Mouse (Mus musculus) bone marrow macrophage, adult 2 months (primary cell): ENCODE results near the gene Prr12. TPM values are rescaled to one million over a fixed set of nuclear protein-coding genes. Genes with fewer than 3 reads are reported as not detected.

Experiments
- H3K27ac ChIP-seq: 2 replicates; pipeline ENCODE4 v1.5.1; 2012; ENCODE audit warnings: low read depth, low read length; ENCODE audit not compliant: insufficient read depth
- H3K4me1 ChIP-seq: 2 replicates; pipeline ENCODE4 v1.6.1; 2012; ENCODE audit warnings: low read length; ENCODE audit not compliant: control insufficient read depth, insufficient read depth
- H3K4me3 ChIP-seq: 2 replicates; pipeline ENCODE4 v1.5.1; 2012; ENCODE audit warnings: mild to moderate bottlenecking, low read length, moderate library complexity; ENCODE audit not compliant: insufficient read depth
- CTCF ChIP-seq: IDR thresholded peaks from 2 replicates; pipeline ENCODE4 v1.5.1; 2012; ENCODE audit warnings: low read depth, mild to moderate bottlenecking, low read length, moderate library complexity
- POLR2A ChIP-seq: IDR thresholded peaks from 2 replicates; pipeline ENCODE4 v1.6.1; 2012; ENCODE audit warnings: mild to moderate bottlenecking, low read depth, low read length, borderline replicate concordance
- polyA plus RNA-seq: library from polyadenylated mRNA; stranded (reverse); fragments of >200 nt; gene quantifications from 2 replicates; pipeline ENCODE4 v1.2.4, GENCODE M21; 2012; ENCODE audit not compliant: missing spikeins, insufficient read depth, insufficient read length

Gene Prr12
- polyA plus RNA-seq, 1 experiment, result 22.5 TPM

DNA sequence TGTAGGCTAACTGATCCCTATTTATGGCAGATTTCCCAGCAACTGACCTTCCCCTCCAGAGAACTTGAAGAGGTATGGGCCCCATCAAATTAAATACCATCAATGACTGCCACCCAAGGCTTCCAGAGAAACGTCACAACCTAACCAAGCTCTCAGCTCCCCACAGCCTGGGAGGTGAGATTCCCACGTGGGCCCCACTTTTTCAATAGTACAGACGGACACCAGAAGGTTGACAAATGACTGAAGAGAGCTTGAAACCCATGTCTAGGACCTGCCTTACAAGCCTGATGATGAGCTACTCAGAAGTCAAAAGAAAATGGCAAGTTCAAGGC is 67.9 kb downstream of the Prr12 start:
- Histone ChIP-seq H3K4me3 (peak overlapping the region; percentile 97), H3K27ac (no peak overlapping the region), H3K4me1 (peaks cover 10% of the 10 kb centered on the region)
- TF ChIP-seq POLR2A, result no peak
- TF ChIP-seq CTCF, result no peak

- no peak overlapping the region for H3K27ac ChIP-seq
- H3K4me1 ChIP-seq, result peaks cover 10% of the 10 kb centered on the region
Measured at GRCm38 (mm10) chr7:44983944-44984832, 68.5 kb downstream of the Prr12 start.

GRCm38 (mm10) chr7:44983085-44983484 is 69.6 kb downstream of the Prr12 start:
- TF ChIP-seq CTCF (peak; percentile 67; the same call in 1 of the 2 replicates), POLR2A (no peak)
- Histone ChIP-seq H3K4me3 (no peak overlapping the region), H3K4me1 (peaks cover 9% of the 10 kb centered on the region), H3K27ac (no peak overlapping the region)

More at GRCm38 (mm10) chr7:44983944-44984832, 68.5 kb downstream of the Prr12 start:
- H3K4me3 ChIP-seq, result no peak overlapping the region; the same call in 1 of the 2 replicates
- TF ChIP-seq POLR2A (no peak), CTCF (no peak)

DNA sequence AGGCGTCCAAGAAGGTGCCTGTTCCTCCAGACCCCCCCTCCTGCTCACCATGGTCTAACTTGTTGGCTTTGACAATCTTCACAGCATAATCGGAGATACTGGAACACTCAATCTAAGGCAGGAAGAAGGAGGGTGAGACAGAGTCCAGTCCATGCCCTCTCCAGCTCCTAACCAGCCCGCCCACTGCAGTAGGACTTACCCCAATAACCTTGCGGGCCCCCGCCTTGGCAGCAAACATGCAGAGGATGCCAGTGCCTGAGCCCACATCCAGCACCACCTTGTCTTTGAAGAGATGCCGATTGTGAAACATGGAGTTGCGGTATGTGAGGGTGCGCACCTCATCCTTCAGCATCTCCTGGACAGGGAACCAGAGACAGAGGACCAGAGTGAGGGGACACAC is 71.1 kb downstream of the Prr12 start:
- TF ChIP-seq CTCF (no peak), POLR2A (no peak)
- H3K4me3 ChIP-seq, result no peak overlapping the region
- peaks cover 6% of the 10 kb centered on the region; the same call in 1 of the 2 replicates for H3K4me1 ChIP-seq
- no peak overlapping the region for H3K27ac ChIP-seq

DNA sequence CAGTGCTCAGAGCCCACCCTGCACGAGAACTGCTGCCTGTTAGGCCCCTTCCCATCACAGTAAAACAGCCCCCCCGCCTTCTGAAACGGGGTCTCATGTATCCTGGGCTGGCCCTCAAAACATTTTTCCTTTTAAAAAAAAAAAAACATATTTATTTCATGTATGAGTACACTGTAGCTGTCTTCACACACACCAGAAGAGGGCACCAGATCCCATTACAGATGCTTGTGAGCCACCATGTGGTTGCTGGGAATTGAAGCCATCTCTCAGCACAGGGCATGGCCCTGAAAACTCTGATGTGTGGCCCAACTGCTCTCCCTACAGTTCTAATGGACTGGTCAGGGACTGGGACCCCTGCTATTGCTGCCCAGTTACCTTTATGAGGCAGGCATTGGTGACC is 74.4 kb downstream of the Prr12 start:
- no peak overlapping the region for H3K27ac ChIP-seq
- TF ChIP-seq POLR2A (no peak), CTCF (no peak)
- H3K4me3 ChIP-seq, result no peak overlapping the region
- no peaks in the 10 kb centered on the region for H3K4me1 ChIP-seq

Other genes with a start within 250 kb of the Prr12 start
- 30.8 and 36.7 TPM in 2 replicates for gene Nup62, start 236.8 kb downstream of the Prr12 start, polyA plus RNA-seq
- gene Il4i1, start 236.5 kb downstream of the Prr12 start, polyA plus RNA-seq, result 1.2 and 3.5 TPM in 2 replicates
- 28.4 and 32.8 TPM in 2 replicates for gene Atf5, start 236.2 kb downstream of the Prr12 start, polyA plus RNA-seq
- 36.9 and 45.3 TPM in 2 replicates for gene Akt1s1, start 203.9 kb downstream of the Prr12 start, polyA plus RNA-seq
- gene Tbc1d17, start 203.8 kb downstream of the Prr12 start, polyA plus RNA-seq, result 69.5 and 76.1 TPM in 2 replicates
- gene Pnkp, start 195.7 kb downstream of the Prr12 start, polyA plus RNA-seq, result 31.2 and 48.7 TPM in 2 replicates
- 90.1 and 105 TPM in 2 replicates for gene Ptov1, start 183.1 kb downstream of the Prr12 start, polyA plus RNA-seq
- 32.3 and 33.4 TPM in 2 replicates for gene Med25, start 160.2 kb downstream of the Prr12 start, polyA plus RNA-seq
- gene Fuz, start 156.8 kb downstream of the Prr12 start, polyA plus RNA-seq, result 11.3 and 14.1 TPM in 2 replicates
- 42.3 and 56.7 TPM in 2 replicates for gene Ap2a1, start 123.4 kb downstream of the Prr12 start, polyA plus RNA-seq
- not detected in 2 replicates for gene Tsks, start 109.7 kb downstream of the Prr12 start, polyA plus RNA-seq
- gene Cpt1c, start 78.0 kb downstream of the Prr12 start, polyA plus RNA-seq, result 0.99 and 2.3 TPM in 2 replicates
- gene Prmt1, start 66.3 kb downstream of the Prr12 start, polyA plus RNA-seq, result 54.4 and 61.6 TPM in 2 replicates
- 91.0 and 94.7 TPM in 2 replicates for gene Irf3, start 55.2 kb downstream of the Prr12 start, polyA plus RNA-seq
- 15.3 and 16.0 TPM in 2 replicates for gene Bcl2l12, start 54.2 kb downstream of the Prr12 start, polyA plus RNA-seq
- 44.3 and 47.3 TPM in 2 replicates for gene Scaf1, start 36.5 kb downstream of the Prr12 start, polyA plus RNA-seq
- 119 and 123 TPM in 2 replicates for gene Rras, start 34.9 kb downstream of the Prr12 start, polyA plus RNA-seq
- 68.2 and 68.9 TPM in 2 replicates for gene Nosip, start 9.5 kb upstream of the Prr12 start, polyA plus RNA-seq
- 22.9 and 23.6 TPM in 2 replicates for gene Prrg2, start 9.8 kb upstream of the Prr12 start, polyA plus RNA-seq
- gene Rcn3, start 39.3 kb upstream of the Prr12 start, polyA plus RNA-seq, result 3.1 and 4.6 TPM in 2 replicates
- gene Fcgrt, start 51.0 kb upstream of the Prr12 start, polyA plus RNA-seq, result 149 and 150 TPM in 2 replicates
- 1,675 and 1,722 TPM in 2 replicates for gene Rps11, start 71.6 kb upstream of the Prr12 start, polyA plus RNA-seq
- 1,569 and 1,898 TPM in 2 replicates for gene Rpl13a, start 75.9 kb upstream of the Prr12 start, polyA plus RNA-seq
- not detected in 2 replicates for gene Gm45713, start 83.3 kb upstream of the Prr12 start, polyA plus RNA-seq
- gene Flt3l, start 83.6 kb upstream of the Prr12 start, polyA plus RNA-seq, result 28.2 and 30.8 TPM in 2 replicates
- 65.7 and 66.7 TPM in 2 replicates for gene Pih1d1, start 101.4 kb upstream of the Prr12 start, polyA plus RNA-seq
- 89.0 and 111 TPM in 2 replicates for gene Aldh16a1, start 101.7 kb upstream of the Prr12 start, polyA plus RNA-seq
- not detected in 2 replicates for gene Slc17a7, start 111.1 kb upstream of the Prr12 start, polyA plus RNA-seq
- not detected in 2 replicates for gene Gfy, start 126.7 kb upstream of the Prr12 start, polyA plus RNA-seq
- not detected in 2 replicates for gene Pth2, start 128.1 kb upstream of the Prr12 start, polyA plus RNA-seq
- 0.24 TPM in 1 of 2 replicates, not detected in the other for gene Ccdc155, start 152.0 kb upstream of the Prr12 start, polyA plus RNA-seq
- gene Dkkl1, start 159.3 kb upstream of the Prr12 start, polyA plus RNA-seq, result not detected in 2 replicates
- gene Tead2, start 162.9 kb upstream of the Prr12 start, polyA plus RNA-seq, result 2.1 TPM in 1 of 2 replicates, not detected in the other
- 238 and 243 TPM in 2 replicates for gene Cd37, start 186.2 kb upstream of the Prr12 start, polyA plus RNA-seq
- not detected in 2 replicates for gene Slc6a16, start 188.2 kb upstream of the Prr12 start, polyA plus RNA-seq
- gene Slc6a21, start 224.6 kb upstream of the Prr12 start, polyA plus RNA-seq, result not detected in 2 replicates